Mouse (Mus musculus): ENCODE data around the gene Rabep2.

Rabep2 gene

DNA sequence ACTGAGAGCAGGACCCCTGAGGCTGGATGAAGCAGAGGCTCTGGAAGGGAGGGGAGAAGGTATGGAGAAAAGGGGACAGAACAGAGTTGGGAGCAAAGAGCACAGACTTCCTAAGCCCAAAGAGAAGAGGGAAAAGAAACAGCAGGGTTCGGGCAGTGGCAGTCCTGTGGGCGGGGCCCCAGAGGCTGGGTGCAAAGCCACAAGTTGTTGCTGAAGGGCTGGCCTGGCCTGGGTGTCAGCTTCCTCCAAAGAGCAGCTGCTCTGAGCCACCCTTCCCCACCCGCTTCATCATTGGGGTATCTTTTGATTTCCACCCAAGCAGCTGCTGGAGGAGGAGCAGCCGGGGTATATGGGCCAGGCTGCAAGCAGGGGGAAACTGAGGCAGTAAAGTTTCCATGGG is 35.6 kb downstream of the Rabep2 start:
- no peak for DNase-seq (ENCODE audit: low read depth, low spot score)

GRCm38 (mm10) chr7:126464836-126465235 is 36.3 kb downstream of the Rabep2 start:
- DNase-seq (ENCODE audit: low read depth, low spot score) = no peak

DNA sequence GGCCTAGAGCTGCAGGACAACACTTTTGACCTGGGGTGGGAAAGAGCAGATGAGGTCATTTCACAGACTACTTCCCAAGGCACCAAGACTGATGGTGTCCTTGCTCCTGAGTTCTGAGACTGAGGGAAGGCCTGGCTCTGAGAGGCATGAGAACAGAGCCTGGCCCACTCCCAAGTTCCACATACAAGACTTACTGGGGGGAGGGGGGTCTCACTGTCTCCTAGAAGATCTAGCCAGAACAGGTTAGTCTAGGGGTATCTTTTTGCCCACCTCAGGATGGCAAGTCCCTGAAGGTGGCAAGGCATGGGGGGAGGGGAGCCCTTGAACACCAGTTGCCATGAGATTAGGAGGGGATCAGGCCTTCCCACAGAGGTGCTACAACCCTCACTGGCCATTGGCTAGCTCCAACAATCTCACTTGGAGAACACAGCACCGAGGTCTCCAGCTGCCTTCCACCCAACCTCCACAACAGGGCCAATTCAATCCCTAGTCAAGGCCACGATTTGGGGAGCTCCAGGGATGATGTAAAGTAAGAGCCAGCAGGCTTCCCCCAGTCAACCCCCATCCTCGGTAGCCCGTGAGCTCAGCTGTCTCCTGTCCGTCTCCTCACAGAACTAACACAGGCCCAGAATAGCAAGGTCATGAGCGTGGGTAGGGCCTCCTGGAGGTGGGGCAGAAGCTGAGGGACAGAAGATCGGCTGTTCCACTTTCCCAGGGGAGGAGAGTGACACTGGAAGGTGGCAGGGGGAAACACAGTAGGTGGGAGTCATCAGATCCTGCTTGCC is 36.9 kb downstream of the Rabep2 start:
- DNase-seq (ENCODE audit: low read depth, low spot score) = no peak

DNA sequence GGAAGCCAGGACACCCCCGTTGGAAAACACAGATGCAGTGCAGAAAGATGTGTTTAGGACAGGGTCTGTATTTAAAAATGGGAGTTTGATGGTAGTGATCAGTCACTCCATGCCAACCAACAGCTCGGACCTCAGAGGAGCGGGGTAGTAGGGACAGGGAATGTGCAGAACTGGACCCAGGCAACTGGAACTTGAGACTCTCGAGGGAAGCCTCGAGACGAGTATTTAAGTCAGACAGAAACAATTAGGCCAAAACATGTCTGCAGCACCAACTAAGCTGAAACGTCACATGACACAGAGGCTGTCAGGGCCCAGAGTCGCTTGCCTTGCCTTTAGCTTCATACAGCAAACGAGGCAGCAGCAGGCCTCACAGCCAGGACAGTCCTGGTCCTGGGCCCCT is 37.6 kb downstream of the Rabep2 start:
- no peak for DNase-seq (ENCODE audit: low read depth, low spot score)

GRCm38 (mm10) chr7:126466707-126467106 is 38.1 kb downstream of the Rabep2 start:
- no peak for DNase-seq (ENCODE audit: low read depth, low spot score)

DNA sequence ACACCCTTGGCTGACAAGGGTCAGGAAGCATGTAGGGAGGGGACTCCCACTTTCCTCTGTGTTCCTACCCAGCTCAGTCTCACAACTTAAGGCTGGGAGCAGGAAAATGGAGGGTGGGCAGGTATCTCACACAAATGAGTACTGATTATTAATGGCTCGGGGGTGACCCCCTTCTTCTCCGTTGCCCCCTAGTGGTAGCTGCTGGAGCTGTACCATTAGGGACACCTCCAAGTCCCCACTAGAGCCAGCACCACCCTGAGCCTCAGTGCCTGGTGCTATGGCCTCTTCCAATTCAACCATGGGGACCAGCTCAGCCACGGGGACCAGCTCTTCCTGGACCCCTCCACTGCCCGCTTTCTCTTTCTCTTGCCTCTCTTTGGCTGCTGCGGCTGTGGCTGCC is 38.7 kb downstream of the Rabep2 start:
- peak; percentile 67 for DNase-seq (ENCODE audit: low read depth, low spot score)

- no peak for DNase-seq (ENCODE audit: low read depth, low spot score)
Observed at GRCm38 (mm10) chr7:126467834-126468627, 39.5 kb downstream of the Rabep2 start.

- DNase-seq (ENCODE audit: low read depth, low spot score) = no peak
Observed at GRCm38 (mm10) chr7:126470077-126470476, 41.5 kb downstream of the Rabep2 start.

GRCm38 (mm10) chr7:126471361-126471760 is 42.8 kb downstream of the Rabep2 start:
- DNase-seq (ENCODE audit: low read depth, low spot score) = no peak

- DNase-seq (ENCODE audit: low read depth, low spot score) = no peak
Observed at GRCm38 (mm10) chr7:126471853-126472252, 43.3 kb downstream of the Rabep2 start.

- DNase-seq (ENCODE audit: low read depth, low spot score) = no peak
Observed at GRCm38 (mm10) chr7:126472306-126472705, 43.7 kb downstream of the Rabep2 start.

- DNase-seq (ENCODE audit: low read depth, low spot score) = no peak
Observed at GRCm38 (mm10) chr7:126472713-126473112, 44.2 kb downstream of the Rabep2 start.

GRCm38 (mm10) chr7:126473470-126474086 is 45.0 kb downstream of the Rabep2 start:
- DNase-seq (ENCODE audit: low read depth, low spot score) = no peak

GRCm38 (mm10) chr7:126474486-126474955 is 46.0 kb downstream of the Rabep2 start:
- DNase-seq (ENCODE audit: low read depth, low spot score) = peak; percentile 42

- peak; percentile 96 for DNase-seq (ENCODE audit: low read depth, low spot score)
Observed at GRCm38 (mm10) chr7:126474993-126475581, 46.5 kb downstream of the Rabep2 start, which contains the start of gene Sh2b1. Sh2b1 (minus strand) TSS chr7:126475424.

DNA sequence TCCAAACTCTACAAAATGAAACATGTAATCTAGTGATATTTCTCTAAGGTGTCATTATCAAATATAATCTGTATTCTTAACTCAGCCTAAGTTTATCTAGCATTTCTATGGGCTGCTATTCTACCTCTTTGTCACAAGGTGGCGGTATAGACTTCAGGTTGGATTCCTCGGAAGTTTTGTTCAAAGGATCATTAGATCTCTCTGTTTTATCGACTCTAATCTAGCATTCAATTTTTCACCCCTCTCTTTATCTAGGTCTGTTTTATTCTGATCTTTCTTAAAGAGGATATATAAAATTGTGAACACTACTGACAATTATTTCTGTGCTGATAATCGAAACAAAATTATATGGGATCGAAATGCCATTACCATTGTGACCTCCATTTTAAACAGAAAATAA is 53.1 kb downstream of the Rabep2 start:
- DNase-seq (ENCODE audit: low read depth, low spot score) = peak; percentile 71

DNA sequence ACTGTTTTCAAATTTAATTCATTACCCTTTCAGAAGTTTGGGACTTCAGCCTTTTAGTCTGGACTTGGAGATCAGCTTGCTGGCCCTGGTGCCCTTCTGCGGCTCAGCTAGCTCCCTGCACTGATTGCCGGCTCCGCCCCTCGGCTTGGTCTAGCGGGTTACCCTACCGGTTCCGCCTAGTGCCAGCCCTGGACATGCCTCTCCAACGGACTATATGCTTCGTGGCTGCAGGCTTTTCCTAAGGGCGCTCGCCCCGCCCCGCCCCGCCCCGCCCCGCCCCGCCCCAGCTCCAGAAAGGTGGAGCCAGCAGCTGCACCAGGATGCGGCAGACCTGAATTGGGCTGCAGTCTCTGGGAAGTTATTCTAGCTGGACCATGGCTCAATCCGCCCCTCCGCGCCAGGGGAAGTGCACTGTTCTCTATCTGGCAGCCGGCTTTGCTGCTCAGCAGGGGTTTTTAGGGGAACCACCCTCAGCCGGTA is 53.9 kb downstream of the Rabep2 start:
- DNase-seq (ENCODE audit: low read depth, low spot score) = peak; percentile 93

- peak; percentile 97 for DNase-seq (ENCODE audit: low read depth, low spot score)
Observed at GRCm38 (mm10) chr7:126487052-126487483, 58.5 kb downstream of the Rabep2 start, which contains the start of gene Tufm. Tufm (plus strand) TSS chr7:126487361.

- peak; percentile 32 for DNase-seq (ENCODE audit: low read depth, low spot score)
Observed at GRCm38 (mm10) chr7:126487617-126488385, 59.2 kb downstream of the Rabep2 start.

DNA sequence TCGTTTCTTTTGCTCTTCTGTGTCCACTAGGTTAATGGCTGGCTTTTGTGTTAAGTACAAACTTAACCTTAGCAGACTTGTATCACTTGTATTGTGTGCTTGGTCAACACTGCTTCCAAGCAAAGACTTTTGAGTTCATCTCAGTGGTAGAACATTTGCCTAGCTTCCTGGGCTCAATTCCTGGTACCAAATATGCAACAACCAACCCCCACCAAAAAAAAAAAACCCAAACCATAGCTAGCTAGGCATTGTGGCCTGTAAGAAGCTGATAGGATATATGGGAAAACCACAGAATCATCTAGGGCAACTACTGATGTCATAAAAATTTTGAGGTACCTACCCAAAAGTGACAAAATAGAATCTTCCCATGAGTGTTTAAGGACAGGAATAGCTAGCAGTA is 62.4 kb downstream of the Rabep2 start:
- DNase-seq (ENCODE audit: low read depth, low spot score) = no peak

DNA sequence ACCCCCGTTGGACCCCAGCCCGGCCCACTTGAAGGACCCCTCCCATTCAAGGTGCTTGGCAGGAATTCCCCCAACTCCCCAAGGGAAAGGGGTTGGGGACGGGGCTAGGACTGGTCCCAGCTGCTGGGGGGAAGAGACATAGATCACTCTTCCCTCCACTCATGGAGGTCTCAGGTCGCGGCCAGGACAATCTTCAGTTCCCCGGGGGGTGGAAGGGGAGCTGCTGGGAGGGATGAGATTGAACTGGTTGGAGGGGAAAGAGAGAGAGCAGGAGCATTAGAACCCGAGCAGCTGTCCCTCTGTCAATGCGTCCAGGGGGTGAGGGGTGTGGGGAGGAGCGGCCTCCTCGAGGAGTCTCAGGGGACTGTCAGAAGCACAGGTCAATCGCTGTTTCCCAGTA is 63.4 kb downstream of the Rabep2 start:
- DNase-seq (ENCODE audit: low read depth, low spot score) = no peak

All from A20 (cell line).